Mouse (Mus musculus): ENCODE measurements around the gene Ifnar1. TPM values are rescaled to one million over a fixed set of nuclear protein-coding genes. Genes with fewer than 3 reads are reported as not detected.

The Ifnar1 gene
- polyA plus RNA-seq, 1 experiment from 2014 or later: 57.4 TPM

DNA sequence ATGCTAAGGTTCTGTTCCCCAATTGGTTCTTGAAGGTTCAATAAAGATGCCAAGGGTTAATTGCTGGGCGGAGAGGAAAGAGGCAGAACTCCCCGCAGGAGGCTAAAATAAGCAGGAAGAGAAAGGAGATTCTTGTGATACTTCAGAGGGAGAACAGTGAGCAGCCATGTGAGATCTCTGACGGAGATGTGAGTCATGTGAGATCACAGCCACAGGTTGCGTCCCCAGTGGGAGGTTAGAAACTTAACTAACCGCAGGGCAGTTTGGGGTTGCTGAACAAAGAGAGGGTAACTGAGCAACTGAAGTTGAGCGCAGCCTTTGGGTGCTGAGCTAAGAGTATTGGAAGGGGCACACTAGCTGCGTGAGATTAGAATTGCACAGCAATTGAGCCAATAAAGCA lies 9.3 kb upstream of the Ifnar1 start:
- no peaks in the 10 kb centered on the region for H3K27me3 ChIP-seq (ENCODE audit: control insufficient read depth, insufficient read depth, low read length)
- 51% methylated on average over 7 of the region's 7 CpGs for WGBS
- H3K4me2 ChIP-seq (ENCODE audit: low read depth, low read length): no peak overlapping the region
- H3K4me1 ChIP-seq (ENCODE audit: control insufficient read depth, insufficient read depth, low read length): no peaks in the 10 kb centered on the region
- no peak overlapping the region for H3K9ac ChIP-seq (replicated peaks; ENCODE audit: low read length)
- H3K4me3 ChIP-seq (ENCODE audit: low read depth, low read length): no peak overlapping the region
- no peaks in the 10 kb centered on the region for H3K36me3 ChIP-seq (replicated peaks; ENCODE audit: control insufficient read depth, insufficient read depth, low read depth, low read length)
- no peak overlapping the region for H3K27ac ChIP-seq (replicated peaks; ENCODE audit: low read depth, low read length)
- H3K9me3 ChIP-seq (replicated peaks; ENCODE audit: control insufficient read depth, low read length): no peaks in the 10 kb centered on the region
- ATAC-seq (replicated peaks; ENCODE audit: insufficient number of reproducible peaks, low FRiP score, low TSS enrichment, low read depth) (no peak), DNase-seq (ENCODE audit: low spot score) (no peak)

DNA sequence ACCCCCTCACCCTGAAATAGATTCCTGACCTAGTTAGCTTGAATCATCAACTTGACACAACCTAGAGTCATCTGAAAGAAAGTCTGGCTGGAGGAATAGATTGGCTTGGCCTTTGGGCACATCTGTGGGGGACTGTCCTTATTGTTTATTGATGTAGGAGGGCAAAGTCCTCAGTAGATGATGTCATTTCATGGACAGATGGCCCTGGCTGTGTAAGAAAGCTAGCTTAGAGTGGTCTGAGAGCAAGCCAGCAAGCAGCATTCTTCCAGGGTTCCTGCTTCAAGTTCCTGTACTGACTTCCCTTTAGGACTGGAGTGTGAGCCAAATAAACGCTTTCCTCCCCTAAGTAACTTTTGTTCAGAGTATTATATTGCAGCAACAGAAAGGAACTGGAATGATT lies 7.0 kb upstream of the Ifnar1 start:
- Histone ChIP-seq H3K9me3 (replicated peaks; ENCODE audit: control insufficient read depth, low read length) (no peaks in the 10 kb centered on the region), H3K27me3 (ENCODE audit: control insufficient read depth, insufficient read depth, low read length) (no peaks in the 10 kb centered on the region), H3K4me3 (ENCODE audit: low read depth, low read length) (no peak overlapping the region), H3K9ac (replicated peaks; ENCODE audit: low read length) (no peak overlapping the region), H3K4me1 (ENCODE audit: control insufficient read depth, insufficient read depth, low read length) (no peaks in the 10 kb centered on the region), H3K27ac (replicated peaks; ENCODE audit: low read depth, low read length) (no peak overlapping the region), H3K4me2 (ENCODE audit: low read depth, low read length) (no peak overlapping the region), H3K36me3 (replicated peaks; ENCODE audit: control insufficient read depth, insufficient read depth, low read depth, low read length) (no peaks in the 10 kb centered on the region)
- 71% methylated on average over 1 of the region's 1 CpGs for WGBS
- DNase-seq (ENCODE audit: low spot score): no peak
- ATAC-seq (replicated peaks; ENCODE audit: insufficient number of reproducible peaks, low FRiP score, low TSS enrichment, low read depth): no peak

DNA sequence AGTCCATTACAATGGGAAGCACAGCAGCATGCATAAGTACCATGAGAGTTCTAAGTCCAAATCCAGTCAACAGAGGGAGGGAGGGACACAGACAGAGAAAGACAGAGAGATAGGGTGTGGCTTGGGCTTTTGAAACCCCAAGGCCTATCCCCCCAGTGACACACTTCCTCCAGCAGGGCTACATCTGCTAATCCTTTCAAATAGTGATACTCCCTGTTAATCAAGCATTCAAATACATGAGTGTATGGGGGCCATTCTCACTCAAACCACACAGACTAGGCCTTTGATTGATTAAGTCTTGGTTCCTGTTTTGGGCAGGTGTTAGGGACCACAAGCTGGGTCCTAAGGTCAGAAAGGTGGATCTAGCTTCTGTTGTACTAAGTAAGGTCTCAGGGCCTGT lies 4.5 kb upstream of the Ifnar1 start:
- ATAC-seq (replicated peaks; ENCODE audit: insufficient number of reproducible peaks, low FRiP score, low TSS enrichment, low read depth): no peak
- no peaks in the 10 kb centered on the region for H3K36me3 ChIP-seq (replicated peaks; ENCODE audit: control insufficient read depth, insufficient read depth, low read depth, low read length)
- H3K4me2 ChIP-seq (ENCODE audit: low read depth, low read length): no peak overlapping the region
- no peak for DNase-seq (ENCODE audit: low spot score)
- H3K9me3 ChIP-seq (replicated peaks; ENCODE audit: control insufficient read depth, low read length): no peaks in the 10 kb centered on the region
- no peak overlapping the region for H3K9ac ChIP-seq (replicated peaks; ENCODE audit: low read length)
- H3K27ac ChIP-seq (replicated peaks; ENCODE audit: low read depth, low read length): no peak overlapping the region
- H3K27me3 ChIP-seq (ENCODE audit: control insufficient read depth, insufficient read depth, low read length): no peaks in the 10 kb centered on the region
- H3K4me1 ChIP-seq (ENCODE audit: control insufficient read depth, insufficient read depth, low read length): no peaks in the 10 kb centered on the region
- H3K4me3 ChIP-seq (ENCODE audit: low read depth, low read length): no peak overlapping the region

DNA sequence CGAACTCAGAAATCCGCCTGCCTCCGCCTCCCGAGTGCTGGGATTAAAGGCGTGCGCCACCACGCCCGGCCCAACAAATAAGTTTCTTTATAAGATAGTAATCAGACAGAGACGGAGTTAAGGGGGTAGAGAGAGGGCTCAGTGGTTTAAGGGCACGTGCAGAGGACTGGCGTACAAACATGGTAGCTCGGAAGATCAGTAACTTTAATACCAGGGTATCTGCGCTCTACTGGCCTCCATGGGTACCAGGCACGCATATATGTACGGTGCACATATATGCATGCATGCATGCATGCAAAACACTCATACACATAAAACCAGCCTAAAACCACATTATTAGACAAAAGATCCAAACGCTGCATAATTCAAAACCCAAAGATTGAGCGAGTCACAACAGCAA lies 651 bp upstream of the Ifnar1 start:
- H3K4me2 ChIP-seq (ENCODE audit: low read depth, low read length): peak overlapping the region; percentile 50
- peak overlapping the region; percentile 91 for H3K9ac ChIP-seq (replicated peaks; ENCODE audit: low read length)
- DNase-seq (ENCODE audit: low spot score) (no peak), ATAC-seq (replicated peaks; ENCODE audit: insufficient number of reproducible peaks, low FRiP score, low TSS enrichment, low read depth) (no peak)
- WGBS: 51% methylated on average over 17 of the region's 17 CpGs
- peak overlapping the region; percentile 85 for H3K27ac ChIP-seq (replicated peaks; ENCODE audit: low read depth, low read length)
- no peaks in the 10 kb centered on the region for H3K36me3 ChIP-seq (replicated peaks; ENCODE audit: control insufficient read depth, insufficient read depth, low read depth, low read length)
- H3K9me3 ChIP-seq (replicated peaks; ENCODE audit: control insufficient read depth, low read length): no peaks in the 10 kb centered on the region
- peak overlapping the region; percentile 75 for H3K4me3 ChIP-seq (ENCODE audit: low read depth, low read length)
- H3K4me1 ChIP-seq (ENCODE audit: control insufficient read depth, insufficient read depth, low read length): no peaks in the 10 kb centered on the region
- H3K27me3 ChIP-seq (ENCODE audit: control insufficient read depth, insufficient read depth, low read length): no peaks in the 10 kb centered on the region

DNA sequence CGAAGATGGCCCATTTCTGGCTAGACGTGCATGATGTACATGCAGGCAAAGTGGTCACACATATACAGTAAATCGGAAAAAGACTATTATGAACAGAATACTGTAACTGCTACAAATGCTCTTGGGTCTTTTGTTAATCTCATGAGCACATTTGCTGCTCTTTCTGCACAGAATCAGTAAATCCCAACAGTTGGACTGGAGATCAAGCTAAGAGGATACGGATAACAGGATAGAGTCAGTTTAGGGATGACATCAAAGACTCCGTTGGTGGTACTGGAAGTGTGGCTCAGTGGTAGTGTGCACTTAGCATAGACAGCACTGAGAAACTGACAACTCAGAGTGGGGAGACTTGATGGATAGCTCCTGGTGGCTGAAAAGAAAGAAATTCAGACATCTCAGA lies 803 bp downstream of the Ifnar1 start:
- Histone ChIP-seq H3K36me3 (replicated peaks; ENCODE audit: control insufficient read depth, insufficient read depth, low read depth, low read length) (no peaks in the 10 kb centered on the region; the same call in 1 of the 2 replicates), H3K27ac (replicated peaks; ENCODE audit: low read depth, low read length) (peak overlapping the region; percentile 85; the same call in 1 of the 2 replicates), H3K9ac (replicated peaks; ENCODE audit: low read length) (peak overlapping the region; percentile 91), H3K4me1 (ENCODE audit: control insufficient read depth, insufficient read depth, low read length) (no peaks in the 10 kb centered on the region), H3K4me2 (ENCODE audit: low read depth, low read length) (peak overlapping the region; percentile 50), H3K27me3 (ENCODE audit: control insufficient read depth, insufficient read depth, low read length) (no peaks in the 10 kb centered on the region), H3K4me3 (ENCODE audit: low read depth, low read length) (peak overlapping the region; percentile 75), H3K9me3 (replicated peaks; ENCODE audit: control insufficient read depth, low read length) (no peaks in the 10 kb centered on the region)
- ATAC-seq (replicated peaks; ENCODE audit: insufficient number of reproducible peaks, low FRiP score, low TSS enrichment, low read depth) (no peak), DNase-seq (ENCODE audit: low spot score) (no peak)
- 40% methylated on average over 5 of the region's 5 CpGs for WGBS

DNA sequence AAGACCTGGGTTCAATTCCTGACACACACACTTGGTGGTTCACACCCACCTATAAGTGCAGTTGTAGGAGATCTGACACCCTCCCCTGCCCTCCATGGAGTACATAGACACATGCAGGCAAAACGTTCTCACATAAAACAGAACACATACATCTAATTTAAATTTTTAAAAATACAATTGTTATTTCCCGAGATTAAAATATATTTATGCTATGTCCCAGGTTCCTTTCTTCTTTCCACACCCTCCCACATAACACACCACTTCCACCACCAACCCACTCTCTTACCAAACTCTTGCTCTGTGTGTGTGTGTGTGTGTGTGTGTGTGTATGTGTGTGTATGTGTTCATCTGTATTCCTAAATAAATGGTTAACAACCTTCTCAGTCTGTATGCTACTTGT lies 3.0 kb downstream of the Ifnar1 start:
- H3K27ac ChIP-seq (replicated peaks; ENCODE audit: low read depth, low read length): no peak overlapping the region
- H3K27me3 ChIP-seq (ENCODE audit: control insufficient read depth, insufficient read depth, low read length): no peaks in the 10 kb centered on the region
- no peaks in the 10 kb centered on the region for H3K9me3 ChIP-seq (replicated peaks; ENCODE audit: control insufficient read depth, low read length)
- ATAC-seq (replicated peaks; ENCODE audit: insufficient number of reproducible peaks, low FRiP score, low TSS enrichment, low read depth): no peak
- no peak overlapping the region for H3K4me3 ChIP-seq (ENCODE audit: low read depth, low read length)
- no peaks in the 10 kb centered on the region; the same call in 1 of the 2 replicates for H3K36me3 ChIP-seq (replicated peaks; ENCODE audit: control insufficient read depth, insufficient read depth, low read depth, low read length)
- H3K9ac ChIP-seq (replicated peaks; ENCODE audit: low read length): no peak overlapping the region
- 88% methylated on average over 2 of the region's 2 CpGs for WGBS
- no peak overlapping the region for H3K4me2 ChIP-seq (ENCODE audit: low read depth, low read length)
- no peaks in the 10 kb centered on the region for H3K4me1 ChIP-seq (ENCODE audit: control insufficient read depth, insufficient read depth, low read length)
- DNase-seq (ENCODE audit: low spot score): no peak

DNA sequence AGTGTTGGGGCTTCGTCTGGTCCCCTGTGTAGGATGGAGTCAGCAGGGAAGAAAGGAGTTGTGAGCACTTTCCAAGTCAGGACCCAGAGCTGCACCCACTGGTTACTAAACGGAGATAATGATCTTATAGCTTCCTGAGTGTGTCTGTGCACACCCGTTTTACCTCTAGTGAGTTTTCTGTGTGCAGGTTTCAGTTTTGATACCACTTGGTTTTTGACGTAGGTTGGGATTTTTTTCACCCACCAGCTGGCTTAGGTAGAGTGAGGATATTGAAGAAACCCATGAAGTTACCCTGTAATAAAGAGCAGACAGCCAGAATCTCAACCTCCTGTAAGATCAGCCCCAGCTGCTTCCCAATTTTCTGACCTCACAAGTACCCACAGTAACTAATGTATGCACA lies 5.9 kb downstream of the Ifnar1 start:
- no peak overlapping the region for H3K9ac ChIP-seq (replicated peaks; ENCODE audit: low read length)
- ATAC-seq (replicated peaks; ENCODE audit: insufficient number of reproducible peaks, low FRiP score, low TSS enrichment, low read depth): no peak

DNA sequence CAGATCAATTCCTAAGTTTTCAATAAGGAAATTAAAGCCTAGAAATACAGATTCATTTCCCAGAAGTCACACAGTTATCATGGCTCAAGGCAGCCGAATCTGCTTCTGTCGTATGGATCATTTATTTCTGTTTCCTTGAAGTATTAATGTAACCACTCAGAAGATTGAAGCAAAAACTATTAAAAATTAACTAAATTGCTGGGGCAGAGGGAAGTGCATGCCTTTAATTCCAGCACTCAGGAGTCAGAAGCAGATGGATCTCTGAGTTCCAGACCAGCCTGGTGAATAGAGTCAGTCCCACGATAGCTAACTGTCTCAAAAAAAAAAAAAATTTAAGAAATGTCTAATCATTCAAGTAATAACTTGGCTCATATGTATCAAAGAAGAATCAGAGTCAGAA lies 6.4 kb downstream of the Ifnar1 start:
- peaks cover 6% of the 10 kb centered on the region; the same call in 1 of the 2 replicates for H3K36me3 ChIP-seq (replicated peaks; ENCODE audit: control insufficient read depth, insufficient read depth, low read depth, low read length)

More for the DNA sequence above, 5.9 kb downstream of the Ifnar1 start:
- Histone ChIP-seq H3K27me3 (ENCODE audit: control insufficient read depth, insufficient read depth, low read length) (no peaks in the 10 kb centered on the region), H3K4me1 (ENCODE audit: control insufficient read depth, insufficient read depth, low read length) (no peaks in the 10 kb centered on the region), H3K27ac (replicated peaks; ENCODE audit: low read depth, low read length) (no peak overlapping the region), H3K36me3 (replicated peaks; ENCODE audit: control insufficient read depth, insufficient read depth, low read depth, low read length) (peaks cover 1% of the 10 kb centered on the region; the same call in 1 of the 2 replicates), H3K4me2 (ENCODE audit: low read depth, low read length) (no peak overlapping the region), H3K4me3 (ENCODE audit: low read depth, low read length) (no peak overlapping the region), H3K9me3 (replicated peaks; ENCODE audit: control insufficient read depth, low read length) (no peaks in the 10 kb centered on the region)
- WGBS: 88% methylated on average over 4 of the region's 4 CpGs
- DNase-seq (ENCODE audit: low spot score): no peak

More for the DNA sequence above, 6.4 kb downstream of the Ifnar1 start:
- DNase-seq (ENCODE audit: low spot score) (no peak), ATAC-seq (replicated peaks; ENCODE audit: insufficient number of reproducible peaks, low FRiP score, low TSS enrichment, low read depth) (no peak)
- Histone ChIP-seq H3K4me3 (ENCODE audit: low read depth, low read length) (no peak overlapping the region), H3K27me3 (ENCODE audit: control insufficient read depth, insufficient read depth, low read length) (no peaks in the 10 kb centered on the region), H3K4me1 (ENCODE audit: control insufficient read depth, insufficient read depth, low read length) (no peaks in the 10 kb centered on the region), H3K9ac (replicated peaks; ENCODE audit: low read length) (no peak overlapping the region), H3K27ac (replicated peaks; ENCODE audit: low read depth, low read length) (no peak overlapping the region), H3K9me3 (replicated peaks; ENCODE audit: control insufficient read depth, low read length) (no peaks in the 10 kb centered on the region), H3K4me2 (ENCODE audit: low read depth, low read length) (no peak overlapping the region)
- WGBS: 91% methylated on average over 3 of the region's 3 CpGs

All from embryonic facial prominence, embryonic 11.5 days (tissue).